ENCODE assay signal across 16 mouse cellular contexts in genomic region chr2:31541581-31541980, GRCm38 (mm10). TPM values are rescaled to one million over a fixed set of nuclear protein-coding genes. Genes with fewer than 3 reads are reported as not detected.
DNase-seq lines count a peak whose midpoint lies in the region; ATAC-seq and TF ChIP-seq lines count a peak whose summit lies in the region.
"Had no signal": no experiment of that assay in that cellular context is flagged by ENCODE, and none has a peak within 500 bp of the region (broad histone marks: within the 10 kb centered on the region; RNA-seq: fewer than 3 reads in every experiment).

No protein-coding gene starts in this region.

- no peaks in the 10 kb centered on the region for H3K4me1 ChIP-seq in lung, postnatal 0 days (ENCODE audit: insufficient read depth, low read depth, low read length)
- no peaks in the 10 kb centered on the region for H3K4me1 ChIP-seq in stomach, postnatal 0 days (replicated peaks; ENCODE audit: control insufficient read depth, insufficient read depth)
- H3K4me1 ChIP-seq in midbrain, embryonic 14.5 days (ENCODE audit: control insufficient read depth, insufficient read depth, low read length): no peaks in the 10 kb centered on the region
- H3K4me1 ChIP-seq: forebrain, embryonic 15.5 days had no signal

- no peak for TF ChIP-seq CTCF in lung, postnatal 0 days (IDR thresholded peaks at IDR 0.05)
- TF ChIP-seq CTCF in stomach, postnatal 0 days (IDR thresholded peaks at IDR 0.05; ENCODE audit: low read depth): no peak

- DNase-seq in kidney, adult 9 months: peak; percentile 45
- no peak for DNase-seq in kidney, adult 18-20 months
- DNase-seq in gonadal fat pad, adult 2 months (ENCODE audit: low read depth): peak; percentile 36
- peak; percentile 56 for DNase-seq in lung, postnatal 0 days (ENCODE audit: low spot score)
- peak; percentile 35 for DNase-seq in stomach, postnatal 0 days (ENCODE audit: low spot score)
- DNase-seq in midbrain, embryonic 14.5 days: no peak
- DNase-seq in urinary bladder, postnatal 10 days (ENCODE audit: low spot score): no peak
- DNase-seq in testis, postnatal 14 days (ENCODE audit: low spot score): no peak
- DNase-seq: cerebellum, adult 9-11 months; layer of hippocampus, postnatal 36 days had no signal

- no peaks in the 10 kb centered on the region for H3K36me3 ChIP-seq in lung, postnatal 0 days (ENCODE audit: insufficient read depth, low read length)
- H3K36me3 ChIP-seq in stomach, postnatal 0 days (ENCODE audit: control insufficient read depth, insufficient read depth, low read length): no peaks in the 10 kb centered on the region
- no peaks in the 10 kb centered on the region for H3K36me3 ChIP-seq in midbrain, embryonic 14.5 days (ENCODE audit: control insufficient read depth, insufficient read depth, low read length)
- H3K36me3 ChIP-seq: forebrain, embryonic 15.5 days; G1E; heart, embryonic 12.5 days had no signal

- no peak overlapping the region for H3K4me3 ChIP-seq in lung, postnatal 0 days (ENCODE audit: low read depth, low read length)
- H3K4me3 ChIP-seq in stomach, postnatal 0 days (ENCODE audit: low read depth, low read length): no peak overlapping the region
- H3K4me3 ChIP-seq in midbrain, embryonic 14.5 days (replicated peaks; ENCODE audit: low read depth, low read length): no peak overlapping the region
- H3K4me3 ChIP-seq: forebrain, embryonic 15.5 days; heart, embryonic 12.5 days had no signal

- H3K9me3 ChIP-seq in lung, postnatal 0 days (ENCODE audit: low read length): no peaks in the 10 kb centered on the region
- no peaks in the 10 kb centered on the region for H3K9me3 ChIP-seq in stomach, postnatal 0 days (ENCODE audit: control insufficient read depth, low read length)
- no peaks in the 10 kb centered on the region for H3K9me3 ChIP-seq in midbrain, embryonic 14.5 days (ENCODE audit: control insufficient read depth, low read length)
- H3K9me3 ChIP-seq: forebrain, embryonic 15.5 days; G1E; heart, embryonic 12.5 days had no signal

- no peak for TF ChIP-seq EP300 in lung, postnatal 0 days (IDR thresholded peaks at IDR 0.05)
- TF ChIP-seq EP300 in stomach, postnatal 0 days (optimal IDR thresholded peaks at IDR 0.05): no peak

- WGBS in lung, postnatal 0 days: 67% methylated on average over 5 of the region's 5 CpGs
- 52% methylated on average over 5 of the region's 5 CpGs for WGBS in stomach, postnatal 0 days
- 93% methylated on average over 5 of the region's 5 CpGs for WGBS in midbrain, embryonic 14.5 days

- H3K27ac ChIP-seq in lung, postnatal 0 days (ENCODE audit: low read length): peak overlapping the region; percentile 59
- H3K27ac ChIP-seq in stomach, postnatal 0 days (replicated peaks): peak overlapping the region; percentile 42
- H3K27ac ChIP-seq in midbrain, embryonic 14.5 days (replicated peaks; ENCODE audit: low read depth, low read length): no peak overlapping the region
- H3K27ac ChIP-seq: forebrain, embryonic 15.5 days had no signal

- ATAC-seq in lung, postnatal 0 days: peak; percentile 58
- peak; percentile 92 for ATAC-seq in stomach, postnatal 0 days (ENCODE audit: low FRiP score, low TSS enrichment)
- ATAC-seq in midbrain, embryonic 14.5 days (ENCODE audit: low FRiP score, low TSS enrichment): no peak
- ATAC-seq: CD4-positive, CD25-positive, alpha-beta regulatory T cell, adult 4 months; forebrain, embryonic 15.5 days; hindbrain, embryonic 16.5 days had no signal

- no peak overlapping the region for H3K4me2 ChIP-seq in lung, postnatal 0 days (replicated peaks; ENCODE audit: low read depth, low read length)
- H3K4me2 ChIP-seq in stomach, postnatal 0 days (replicated peaks; ENCODE audit: low read depth): no peak overlapping the region
- no peak overlapping the region for H3K4me2 ChIP-seq in midbrain, embryonic 14.5 days (ENCODE audit: low read length)
- H3K4me2 ChIP-seq: forebrain, embryonic 15.5 days; heart, embryonic 12.5 days; midbrain, embryonic 11.5 days had no signal

- no peak overlapping the region for H3K9ac ChIP-seq in lung, postnatal 0 days (replicated peaks; ENCODE audit: low read depth)
- no peak overlapping the region for H3K9ac ChIP-seq in stomach, postnatal 0 days (ENCODE audit: low read length)
- no peak overlapping the region for H3K9ac ChIP-seq in midbrain, embryonic 14.5 days (replicated peaks; ENCODE audit: low read length)
- H3K9ac ChIP-seq: forebrain, embryonic 15.5 days; heart, embryonic 12.5 days had no signal

- no peaks in the 10 kb centered on the region for H3K27me3 ChIP-seq in lung, postnatal 0 days (replicated peaks; ENCODE audit: insufficient read depth, low read length)
- no peaks in the 10 kb centered on the region for H3K27me3 ChIP-seq in stomach, postnatal 0 days (ENCODE audit: control insufficient read depth, insufficient read depth, low read length)
- no peaks in the 10 kb centered on the region for H3K27me3 ChIP-seq in midbrain, embryonic 14.5 days (ENCODE audit: control insufficient read depth, insufficient read depth, low read length)

RNA-seq across cellular contexts. Expression of gene Fubp3, which starts 30.9 kb away (rescaled TPM):
- polyA plus RNA-seq in gonadal fat pad, adult 2 months (2012; rRNA removed): 35.6 and 50.1 TPM in 2 replicates
- polyA plus RNA-seq in lung, postnatal 0 days (2015; fragmentation: Nextera tagmentation; extraction: Ambion mirVana): 47.7 and 55.1 TPM in 2 replicates
- 45.5 and 50.2 TPM in 2 replicates for polyA plus RNA-seq in stomach, postnatal 0 days (2015; fragmentation: Nextera tagmentation; extraction: Ambion mirVana)
- polyA plus RNA-seq in midbrain, embryonic 14.5 days (2014; fragmentation: Nextera tagmentation; extraction: Ambion mirVana): 42.7 and 58.4 TPM in 2 replicates

Comparison
In these comparisons a context has a peak if more than half of its experiments do, and no peak if none do; other contexts are left out.
1. DNase-seq: peak in kidney, adult 9 months (single experiment), gonadal fat pad, adult 2 months (single experiment), lung, postnatal 0 days (single experiment) and stomach, postnatal 0 days (single experiment); none in kidney, adult 18-20 months (single experiment), midbrain, embryonic 14.5 days (single experiment), urinary bladder, postnatal 10 days (single experiment) and testis, postnatal 14 days (single experiment).